ENCODE assay signal across 29 mouse cellular contexts in genomic region chr19:53679981-53680380, GRCm38 (mm10). TPM values are rescaled to one million over a fixed set of nuclear protein-coding genes. Genes with fewer than 3 reads are reported as not detected.
A peak's percentile ranks its signal among the peaks of the same experiment; 100 is the strongest.
DNase-seq lines count a peak whose midpoint lies in the region; ATAC-seq and TF ChIP-seq lines count a peak whose summit lies in the region.
"Had no signal": no experiment of that assay in that cellular context is flagged by ENCODE, and none has a peak within 500 bp of the region (broad histone marks: within the 10 kb centered on the region; RNA-seq: fewer than 3 reads in every experiment).

No protein-coding gene starts in this region.

- peak overlapping the region; percentile 63 for H3K4me3 ChIP-seq in heart, adult 2 months
- peak overlapping the region; percentile 40 for H3K4me3 ChIP-seq in heart, embryonic 12.5 days
- peak overlapping the region; percentile 45 for H3K4me3 ChIP-seq in heart, embryonic 15.5 days
- H3K4me3 ChIP-seq in myocyte, result no peak overlapping the region
- H3K4me3 ChIP-seq: embryonic facial prominence, embryonic 10.5 days; embryonic facial prominence, embryonic 13.5 days; erythroblast, embryonic 14.5 days; forebrain, embryonic 12.5 days; forebrain, embryonic 15.5 days; hindbrain, embryonic 13.5 days; intestine, embryonic 15.5 days; kidney, embryonic 15.5 days had no signal

- H3K36me3 ChIP-seq in heart, adult 2 months (ENCODE audit: control insufficient read depth, insufficient read depth, low read length), result no peaks in the 10 kb centered on the region
- no peaks in the 10 kb centered on the region for H3K36me3 ChIP-seq in heart, embryonic 12.5 days
- H3K36me3 ChIP-seq in heart, embryonic 15.5 days, result no peaks in the 10 kb centered on the region
- H3K36me3 ChIP-seq in myocyte (ENCODE audit: control insufficient read depth, insufficient read depth), result no peaks in the 10 kb centered on the region
- H3K36me3 ChIP-seq: embryonic facial prominence, embryonic 10.5 days; embryonic facial prominence, embryonic 13.5 days; forebrain, embryonic 12.5 days; forebrain, embryonic 15.5 days; hindbrain, embryonic 13.5 days; intestine, embryonic 15.5 days; kidney, embryonic 15.5 days had no signal

- TF ChIP-seq CTCF in heart, adult 2 months (IDR thresholded peaks at IDR 0.05), result no peak

- intact Hi-C loops in heart, adult 2 months (cut with DNase I), result loop anchor here (5.0 to 10.0 kb wide), 2 partner anchors 32 to 75 kb away; no protein-coding TSS in a partner anchor
- intact Hi-C loops in heart, postnatal 36 days (cut with DNase I), result loop anchor here (2.0 kb wide), 1 partner anchor 33 kb away; no protein-coding TSS in a partner anchor
- intact Hi-C loops in heart, postnatal 25 days (cut with DNase I), result no loop called here

- H3ac ChIP-seq in myocyte (ENCODE audit: control insufficient read depth, insufficient read length), result no peak overlapping the region

- H3K4me1 ChIP-seq in heart, adult 2 months (ENCODE audit: control insufficient read depth, insufficient read depth, low read length), result no peaks in the 10 kb centered on the region
- peaks cover 39% of the 10 kb centered on the region for H3K4me1 ChIP-seq in heart, embryonic 12.5 days (replicated peaks)
- peaks cover 27% of the 10 kb centered on the region for H3K4me1 ChIP-seq in heart, embryonic 15.5 days (replicated peaks)

- H3K4me2 ChIP-seq in heart, embryonic 12.5 days, result peak overlapping the region; percentile 61
- H3K4me2 ChIP-seq in heart, embryonic 15.5 days, result peak overlapping the region; percentile 94
- H3K4me2 ChIP-seq in myocyte (ENCODE audit: low read depth), result peak overlapping the region; percentile 45
- H3K4me2 ChIP-seq: embryonic facial prominence, embryonic 13.5 days; forebrain, embryonic 12.5 days; forebrain, embryonic 15.5 days; hindbrain, embryonic 13.5 days; intestine, embryonic 15.5 days; kidney, embryonic 15.5 days had no signal

- H3K79me2 ChIP-seq in heart, adult 2 months (replicated peaks; ENCODE audit: control insufficient read depth, insufficient read depth, low read length), result no peaks in the 10 kb centered on the region
- peaks cover 76% of the 10 kb centered on the region for H3K79me2 ChIP-seq in myocyte (ENCODE audit: control insufficient read depth, insufficient read depth)

- H3K9me3 ChIP-seq in heart, embryonic 12.5 days (replicated peaks), result no peaks in the 10 kb centered on the region
- no peaks in the 10 kb centered on the region for H3K9me3 ChIP-seq in heart, embryonic 15.5 days (replicated peaks)
- H3K9me3 ChIP-seq: embryonic facial prominence, embryonic 10.5 days; embryonic facial prominence, embryonic 13.5 days; forebrain, embryonic 12.5 days; forebrain, embryonic 15.5 days; hindbrain, embryonic 13.5 days; intestine, embryonic 15.5 days; kidney, embryonic 15.5 days had no signal

- no peaks in the 10 kb centered on the region; the same call in 1 of the 2 replicates for H3K27me3 ChIP-seq in heart, adult 2 months (ENCODE audit: control insufficient read depth, insufficient read depth, low read length)
- H3K27me3 ChIP-seq in heart, embryonic 12.5 days (replicated peaks), result peaks cover 6% of the 10 kb centered on the region
- 0 out of 2 replicates have a peak, but pooled peaks cover 7% of the 10 kb centered on the region for H3K27me3 ChIP-seq in heart, embryonic 15.5 days
- H3K27me3 ChIP-seq in myocyte (ENCODE audit: control insufficient read depth, insufficient read depth, insufficient read length), result no peaks in the 10 kb centered on the region

- no peak for TF ChIP-seq EP300 in heart, adult 2 months (IDR thresholded peaks at IDR 0.05; ENCODE audit: insufficient read depth, low read depth, low read length)

- 54% methylated on average over 7 of the region's 7 CpGs for WGBS in heart, adult 2 months
- WGBS in heart, embryonic 12.5 days, result 57% methylated on average over 7 of the region's 7 CpGs
- WGBS in heart, embryonic 15.5 days, result 39% methylated on average over 7 of the region's 7 CpGs

- TF ChIP-seq POLR2A in heart, adult 2 months (IDR thresholded peaks at IDR 0.05; ENCODE audit: insufficient read depth, low read depth, low read length), result no peak
- TF ChIP-seq POLR2A in myocyte (IDR thresholded peaks at IDR 0.05; ENCODE audit: insufficient read length, low read depth), result no peak

- DNase-seq in heart, adult 2 months, result no peak
- no peak for DNase-seq in heart, postnatal 36 days
- no peak for DNase-seq in heart, postnatal 25 days (ENCODE audit: low spot score)
- no peak for DNase-seq in heart, adult 18-20 months
- DNase-seq in spleen, adult 12 weeks (ENCODE audit: low spot score), result no peak
- DNase-seq: adrenal gland, adult 2 months; adrenal gland, postnatal 14 days; cerebellum, adult 11 months; cerebellum, adult 8-10 months; cerebellum, postnatal 10 days; cerebellum, postnatal 36 days; embryo, embryonic 11 days; gastrocnemius, postnatal 10 days; kidney, adult 11 months; kidney, adult 8-10 months had no signal

- H3K9ac ChIP-seq in heart, adult 2 months (ENCODE audit: low read depth, low read length), result peak overlapping the region; percentile 28
- peak overlapping the region; percentile 68 for H3K9ac ChIP-seq in heart, embryonic 12.5 days
- H3K9ac ChIP-seq in heart, embryonic 15.5 days, result peak overlapping the region; percentile 64
- H3K9ac ChIP-seq: embryonic facial prominence, embryonic 13.5 days; forebrain, embryonic 12.5 days; forebrain, embryonic 15.5 days; hindbrain, embryonic 13.5 days; intestine, embryonic 15.5 days; kidney, embryonic 15.5 days had no signal

- no peak for ATAC-seq in heart, embryonic 12.5 days (ENCODE audit: insufficient number of reproducible peaks, low FRiP score)
- no peak for ATAC-seq in heart, embryonic 15.5 days (replicated peaks; ENCODE audit: insufficient number of reproducible peaks, insufficient read depth, low FRiP score, low read depth)
- ATAC-seq: CD4-positive, CD25-positive, alpha-beta regulatory T cell, adult 4 months; forebrain, embryonic 15.5 days; hindbrain, embryonic 16.5 days; intestine, embryonic 15.5 days had no signal

- peak overlapping the region; percentile 89 for H3K27ac ChIP-seq in heart, adult 2 months
- H3K27ac ChIP-seq in heart, embryonic 12.5 days (ENCODE audit: poor library complexity, severe bottlenecking), result peak overlapping the region; percentile 69; the same call in 1 of the 2 replicates
- peak overlapping the region; percentile 72; the same call in 1 of the 2 replicates for H3K27ac ChIP-seq in heart, embryonic 15.5 days
- H3K27ac ChIP-seq: embryonic facial prominence, embryonic 10.5 days; embryonic facial prominence, embryonic 13.5 days; forebrain, embryonic 12.5 days; forebrain, embryonic 15.5 days; hindbrain, embryonic 13.5 days; intestine, embryonic 15.5 days; kidney, embryonic 15.5 days had no signal

TF ChIP-seq in myocyte, 11 proteins besides CTCF, POLR2A, EP300 and RAD21:
- TF ChIP-seq USF1 (IDR thresholded peaks at IDR 0.05; ENCODE audit: low read depth), result no peak
- no peak for TF ChIP-seq POLR2AphosphoS2 (IDR thresholded peaks at IDR 0.05; ENCODE audit: insufficient read length, low read depth)
- TF ChIP-seq MYOD1 (IDR thresholded peaks at IDR 0.05; ENCODE audit: control insufficient read depth in 1 of 3, insufficient read length in 2 of 3, low read depth in 2 of 3), result no peak
- no peak for TF ChIP-seq TCF12 (IDR thresholded peaks at IDR 0.05; ENCODE audit: insufficient read depth, poor library complexity, severe bottlenecking)
- no peak for TF ChIP-seq MAX (IDR thresholded peaks at IDR 0.05; ENCODE audit: low read depth)
- no peak for TF ChIP-seq SRF (IDR thresholded peaks at IDR 0.05; ENCODE audit: control insufficient read depth, insufficient read length, low read depth)
- TF ChIP-seq CEBPB (IDR thresholded peaks at IDR 0.05; ENCODE audit: insufficient read depth, poor library complexity, severe bottlenecking), result no peak
- TF ChIP-seq REST (IDR thresholded peaks at IDR 0.05; ENCODE audit: insufficient read depth, insufficient read length), result no peak
- TF ChIP-seq MYOG (IDR thresholded peaks at IDR 0.05; ENCODE audit: control insufficient read depth in 1 of 3, insufficient read depth in 1 of 3, insufficient read length in 2 of 3, low read depth in 2 of 3), result no peak
- no peak for TF ChIP-seq TCF3 (IDR thresholded peaks at IDR 0.05; ENCODE audit: insufficient read length, low read depth)
- TF ChIP-seq E2F4 (IDR thresholded peaks at IDR 0.05; ENCODE audit: insufficient read depth), result no peak

RNA-seq across cellular contexts. Expression of gene Rbm20, which starts 2.9 kb away (rescaled TPM):
- total RNA-seq in heart, adult 2 months (2021), result 100 to 1,000 TPM; 194 to 231 TPM
- 143 and 161 TPM in 2 replicates for polyA plus RNA-seq in heart, adult 2 months (2012; rRNA removed)
- 100 to 1,000 TPM; 216 to 224 TPM for total RNA-seq in heart, postnatal 36 days (2021)
- polyA plus RNA-seq in heart, embryonic 12.5 days (2016; fragmentation: Nextera tagmentation; extraction: Ambion mirVana), result 51.8 and 54.0 TPM in 2 replicates
- 100 to 1,000 TPM; 203 to 227 TPM for total RNA-seq in heart, postnatal 25 days (2021)
- 39.9 and 44.4 TPM in 2 replicates for polyA plus RNA-seq in heart, embryonic 15.5 days (2015; fragmentation: Nextera tagmentation; extraction: Ambion mirVana)
- 100 to 1,000 TPM; 175 to 184 TPM for total RNA-seq in heart, adult 18-20 months (2021)
- polyA plus RNA-seq in myocyte (2012; fragmentation: generic; extraction: Trizol), result 35.4 TPM
- total RNA-seq: hematopoietic stem cell, adult 5-6 weeks had no signal
- polyA plus RNA-seq: erythroblast, embryonic 14.5 days had no signal
